Mouse (Mus musculus) megakaryocyte, adult 5-6 weeks (primary cell): ENCODE measurements at regions not wholly inside any gene's neighbourhood (a gene's known extent, or its start where the extent isn't known, plus 50 kb on each side); places are given as distances from the start of the nearest gene placed in this dataset.
A peak's percentile ranks its signal among the peaks of the same experiment; 100 is the strongest.

ENCODE experiments used
- ATAC-seq: 2 replicates; pipeline ENCODE4 v1.8.0; 2016; ENCODE audit warnings: mild to moderate bottlenecking, inconsistent platforms; ENCODE audit not compliant: poor library complexity, severe bottlenecking

- peak; percentile 13; the same call in 1 of the 2 replicates for ATAC-seq
These were observed 51.3 kb upstream of the Serbp1 start for GRCm38 (mm10) chr6:67186537-67187274.

- ATAC-seq, result no peak
These were observed 53.3 kb upstream of the Serbp1 start for GRCm38 (mm10) chr6:67184662-67185061.

- peak; percentile 54 for ATAC-seq
These were observed 54.3 kb upstream of the Serbp1 start for GRCm38 (mm10) chr6:67183481-67184215.

GRCm38 (mm10) chr6:67182453-67182852, 55.5 kb upstream of the Serbp1 start:
- ATAC-seq, result no peak

GRCm38 (mm10) chr6:67181459-67181858, 56.5 kb upstream of the Serbp1 start:
- ATAC-seq, result peak; percentile 70

GRCm38 (mm10) chr6:67179416-67179815, 58.6 kb upstream of the Serbp1 start:
- no peak for ATAC-seq

GRCm38 (mm10) chr6:67178531-67178930, 59.4 kb upstream of the Serbp1 start:
- ATAC-seq, result peak; percentile 39

GRCm38 (mm10) chr6:67178101-67178500, 59.9 kb upstream of the Serbp1 start:
- ATAC-seq, result no peak

GRCm38 (mm10) chr6:67170674-67170946, 67.4 kb upstream of the Serbp1 start:
- no peak for ATAC-seq

GRCm38 (mm10) chr6:67169873-67170673, 67.9 kb upstream of the Serbp1 start:
- peak; percentile 89 for ATAC-seq

GRCm38 (mm10) chr6:67168803-67169202, 69.2 kb upstream of the Serbp1 start:
- ATAC-seq, result peak; percentile 32; the same call in 1 of the 2 replicates

- ATAC-seq, result peak; percentile 24
These were observed 69.8 kb upstream of the Serbp1 start for GRCm38 (mm10) chr6:67168031-67168777.

- no peak for ATAC-seq
These were observed 72.9 kb upstream of the Serbp1 start for GRCm38 (mm10) chr6:67165091-67165490.

GRCm38 (mm10) chr6:67163947-67164346, 74.0 kb upstream of the Serbp1 start:
- ATAC-seq, result no peak

GRCm38 (mm10) chr6:67162814-67163213, 75.2 kb upstream of the Serbp1 start:
- no peak for ATAC-seq

GRCm38 (mm10) chr6:67161610-67162009, 76.4 kb upstream of the Serbp1 start:
- no peak for ATAC-seq

GRCm38 (mm10) chr6:67160564-67160963, 77.4 kb upstream of the Serbp1 start:
- no peak for ATAC-seq

- ATAC-seq, result no peak
These were observed 78.1 kb upstream of the Serbp1 start for GRCm38 (mm10) chr6:67159726-67160523.

- no peak for ATAC-seq
These were observed 78.8 kb upstream of the Serbp1 start for GRCm38 (mm10) chr6:67159224-67159623.

GRCm38 (mm10) chr6:67158765-67159164, 79.2 kb upstream of the Serbp1 start:
- peak; percentile 98 for ATAC-seq
